Mouse (Mus musculus) retina, adult 2 months (tissue): ENCODE measurements around the gene Vrtn.

ENCODE experiments used
- DNase-seq: peaks from one replicate; pipeline ENCODE4 v3.0.0-alpha.2; 2012; ENCODE audit warnings: low read depth, low spot score

The Vrtn gene

GRCm38 (mm10) chr12:84640654-84641053 lies at the start of gene Vrtn:
Vrtn (plus strand) TSS chr12:84641019.
- DNase-seq, result no peak

DNA sequence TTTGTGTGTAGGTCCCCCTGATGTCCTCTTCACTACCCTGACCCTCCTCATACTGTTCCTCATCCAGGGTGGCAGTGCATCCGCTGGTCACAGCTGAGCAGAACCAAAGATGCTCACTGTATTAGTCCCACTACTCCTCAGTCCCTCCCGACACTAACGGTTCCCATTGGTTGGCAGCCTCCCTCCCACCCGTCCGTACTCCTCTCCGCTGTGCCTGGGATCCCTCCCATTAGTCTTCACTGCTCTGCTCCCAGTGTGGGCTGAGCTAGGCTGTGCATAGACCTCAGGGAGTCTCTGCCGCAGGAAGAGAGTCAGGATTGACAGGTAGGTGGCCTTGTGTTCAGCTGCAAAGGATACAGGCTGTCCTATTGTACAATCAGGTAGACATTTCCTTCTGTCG lies 42.5 kb upstream of the Vrtn start:
- no peak for DNase-seq

- no peak for DNase-seq
These were observed 36.8 kb upstream of the Vrtn start for GRCm38 (mm10) chr12:84604001-84604400.

DNA sequence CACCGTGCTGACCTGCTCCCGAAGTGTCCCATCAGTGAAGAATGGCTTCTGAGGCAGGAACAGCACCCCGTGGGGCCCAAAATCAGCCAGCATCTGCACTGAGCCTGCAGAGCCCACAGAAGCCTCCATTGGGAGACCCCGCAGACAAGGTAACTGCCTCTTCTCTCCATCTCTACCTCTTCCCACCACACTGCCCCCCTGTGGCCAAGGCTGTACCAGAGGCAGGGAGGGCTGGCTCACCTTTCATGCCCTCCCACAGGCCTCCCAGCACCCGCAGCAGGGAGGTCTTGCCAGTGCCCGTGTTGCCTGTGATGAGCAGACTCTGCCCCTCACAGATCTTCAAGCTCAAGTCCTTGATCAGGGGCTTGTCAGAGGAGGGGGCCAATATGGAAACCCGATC lies 35.0 kb upstream of the Vrtn start:
- no peak for DNase-seq

GRCm38 (mm10) chr12:84611718-84612117 lies 29.1 kb upstream of the Vrtn start:
- no peak for DNase-seq

- DNase-seq, result no peak
These were observed 28.3 kb upstream of the Vrtn start for GRCm38 (mm10) chr12:84612518-84612917.

DNA sequence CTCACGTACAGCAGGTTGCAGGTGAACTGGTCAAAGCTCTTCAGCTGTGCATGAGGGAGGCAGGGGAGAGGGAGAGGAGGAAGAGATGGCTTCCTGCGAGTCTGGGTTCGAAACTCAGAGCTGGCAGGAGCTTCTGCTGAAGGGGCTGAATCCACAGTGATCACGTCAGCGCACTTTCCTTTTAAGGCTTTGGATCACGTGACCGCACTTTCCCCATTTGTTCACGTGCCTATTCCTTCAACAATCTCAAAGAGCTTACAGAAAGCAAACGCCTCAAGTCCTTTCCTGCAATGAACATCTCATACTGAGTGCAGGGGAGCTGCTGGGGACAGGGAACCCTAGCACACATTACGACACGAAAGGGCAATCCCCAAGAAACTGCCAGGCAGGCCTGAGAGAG lies 26.8 kb upstream of the Vrtn start:
- DNase-seq, result no peak

DNA sequence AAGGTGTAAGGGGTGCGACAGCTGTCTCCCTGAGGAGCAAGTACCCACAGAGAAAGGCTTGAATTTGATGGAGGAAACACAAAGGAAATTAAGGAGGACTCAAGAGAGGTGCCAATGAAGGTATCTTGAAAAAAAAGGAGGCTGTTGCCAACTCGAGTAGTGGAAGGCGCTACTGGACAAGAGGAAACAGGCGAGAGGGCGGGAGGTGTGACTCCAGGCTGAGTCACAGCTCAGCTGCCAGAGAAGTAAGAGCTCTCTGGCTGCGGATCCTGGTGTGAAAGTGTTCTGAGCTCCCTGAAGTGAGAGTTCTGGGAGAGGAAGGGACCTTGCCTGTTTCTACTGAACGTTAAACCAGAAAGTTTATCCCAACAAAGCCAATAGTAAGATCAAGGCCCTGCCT lies 26.3 kb upstream of the Vrtn start:
- no peak for DNase-seq

- DNase-seq, result peak; percentile 78
These were observed 23.7 kb upstream of the Vrtn start, which contains the start of gene Abcd4 for GRCm38 (mm10) chr12:84616977-84617630. Abcd4 (minus strand) TSS chr12:84617413.

GRCm38 (mm10) chr12:84617663-84618062 lies 23.2 kb upstream of the Vrtn start:
- DNase-seq, result no peak

DNA sequence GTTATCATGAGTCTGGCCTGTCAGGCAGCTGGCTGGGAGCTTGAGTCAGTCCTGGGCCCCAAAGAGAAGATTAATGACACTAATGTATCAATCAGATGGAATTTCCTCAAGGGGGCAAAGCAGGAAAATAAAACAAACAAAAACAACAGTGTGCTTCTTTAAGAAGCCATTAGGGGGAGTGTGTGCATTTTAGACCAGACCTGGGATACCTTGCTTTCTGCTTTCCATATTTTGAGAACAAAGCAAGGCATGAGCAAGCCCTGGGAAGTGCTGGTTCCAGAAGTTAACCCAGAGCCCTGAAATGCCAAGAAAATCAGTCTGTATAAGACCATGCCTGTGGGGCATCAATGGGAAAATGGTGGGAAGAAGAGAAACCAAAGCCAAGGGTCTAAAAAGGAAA lies 19.8 kb upstream of the Vrtn start:
- no peak for DNase-seq

DNA sequence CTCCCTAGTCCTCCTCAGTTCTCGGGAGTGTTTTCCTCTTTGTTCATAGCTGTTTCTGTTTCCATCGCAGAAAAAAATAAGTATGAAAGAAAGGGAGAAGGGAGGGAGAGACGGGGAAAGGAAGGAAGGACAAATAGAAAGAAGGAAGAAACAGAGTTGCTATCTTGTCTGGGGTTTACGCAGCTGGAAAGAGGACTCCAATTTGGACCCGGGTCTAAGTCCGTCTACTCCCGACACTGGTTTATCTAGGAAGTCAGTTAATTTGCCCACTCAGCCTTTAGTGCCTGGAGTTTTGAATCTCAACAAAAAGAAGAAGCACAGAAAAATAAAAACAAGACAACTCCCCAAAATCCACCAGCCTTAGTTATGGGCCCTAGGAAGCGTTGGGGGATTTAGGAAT lies 16.2 kb upstream of the Vrtn start:
- no peak for DNase-seq

- no peak for DNase-seq
These were observed 15.7 kb upstream of the Vrtn start for GRCm38 (mm10) chr12:84625116-84625515.

GRCm38 (mm10) chr12:84631867-84632266 lies 9.0 kb upstream of the Vrtn start:
- DNase-seq, result no peak

- DNase-seq, result peak; percentile 23
These were observed 566 bp upstream of the Vrtn start for GRCm38 (mm10) chr12:84640253-84640652.

DNA sequence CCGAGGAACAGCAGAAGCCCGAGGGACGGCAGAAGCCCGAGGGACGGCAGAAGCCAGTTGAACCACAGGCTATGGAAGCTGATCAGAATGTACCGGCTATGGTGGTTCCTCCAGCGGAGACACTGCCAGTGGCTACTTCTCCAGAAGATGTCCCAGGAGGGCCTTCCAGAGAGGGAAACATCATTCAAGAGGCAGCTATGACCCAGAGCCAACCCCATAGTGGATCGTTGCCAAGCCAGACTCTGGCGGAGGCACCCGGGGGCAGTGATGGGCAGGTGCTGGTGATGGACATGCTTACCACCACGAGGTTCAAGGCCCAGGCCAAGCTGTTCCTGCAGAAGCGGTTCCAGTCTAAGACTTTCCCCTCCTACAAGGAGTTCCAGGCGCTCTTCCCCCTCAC lies 9.4 kb downstream of the Vrtn start:
- DNase-seq, result no peak

GRCm38 (mm10) chr12:84653912-84654311 lies 13.1 kb downstream of the Vrtn start:
- peak; percentile 38 for DNase-seq

DNA sequence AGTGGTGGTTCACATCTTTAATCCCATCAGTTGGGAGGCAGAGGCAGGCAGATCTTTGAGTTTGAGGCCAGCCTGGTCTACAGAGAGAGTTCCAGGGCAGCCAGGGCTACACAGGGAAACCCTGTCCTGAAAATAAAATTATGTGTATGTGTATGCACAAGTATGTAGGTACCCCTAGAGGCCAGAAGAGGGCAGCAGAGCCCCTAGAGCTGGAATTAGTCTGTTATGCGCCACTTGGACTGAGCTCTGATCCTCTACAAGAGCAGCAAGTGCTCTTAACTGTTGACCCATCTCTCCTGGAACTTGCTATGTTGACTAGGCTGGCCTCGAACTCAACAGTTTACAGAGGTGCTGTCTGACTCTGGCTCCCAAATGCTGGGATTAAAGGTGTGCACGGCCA lies 29.7 kb downstream of the Vrtn start:
- DNase-seq, result no peak

DNA sequence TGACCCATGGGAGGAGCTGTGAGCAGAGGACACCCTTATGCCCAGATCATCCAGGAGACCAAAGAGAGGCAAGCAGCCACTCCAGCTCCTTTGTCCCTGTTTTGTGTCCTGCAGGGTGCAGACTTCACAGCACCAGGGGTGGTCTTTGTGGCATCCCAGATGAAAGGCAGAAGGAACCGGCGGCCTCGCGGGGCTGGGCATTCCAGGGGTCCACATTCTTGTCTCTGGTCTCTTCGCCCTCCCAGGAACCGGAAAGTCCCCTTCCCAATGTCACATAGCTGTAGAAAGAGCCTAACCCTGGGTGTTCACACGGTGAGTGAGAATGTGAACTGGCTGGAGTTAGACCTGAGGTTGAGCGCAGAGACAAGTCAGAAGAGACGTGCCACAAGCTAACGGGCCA lies 30.8 kb downstream of the Vrtn start:
- no peak for DNase-seq

GRCm38 (mm10) chr12:84674666-84675526 lies 34.1 kb downstream of the Vrtn start:
- DNase-seq, result no peak

- DNase-seq, result no peak
These were observed 35.2 kb downstream of the Vrtn start for GRCm38 (mm10) chr12:84676011-84676410.

DNA sequence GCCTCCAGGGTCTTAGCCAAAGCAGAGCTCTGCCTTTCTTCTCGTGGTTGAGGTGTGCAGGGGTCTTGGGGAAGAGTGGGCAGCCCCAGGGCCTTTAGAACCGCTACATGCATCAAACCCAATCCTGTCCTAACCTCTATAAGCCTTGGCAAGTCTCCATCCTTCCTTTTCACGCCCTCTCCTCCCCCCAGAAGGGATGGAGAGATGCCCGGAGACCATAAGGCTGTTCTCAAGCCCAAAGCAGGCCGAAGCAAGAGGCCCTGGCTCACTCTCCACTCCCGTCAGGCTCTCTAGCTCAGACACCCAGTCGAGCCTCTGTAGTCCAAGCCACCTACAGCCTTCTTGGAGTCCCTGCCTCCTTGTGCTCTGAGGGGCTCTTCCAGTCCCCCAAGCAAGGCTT lies 43.8 kb downstream of the Vrtn start:
- DNase-seq, result no peak

DNA sequence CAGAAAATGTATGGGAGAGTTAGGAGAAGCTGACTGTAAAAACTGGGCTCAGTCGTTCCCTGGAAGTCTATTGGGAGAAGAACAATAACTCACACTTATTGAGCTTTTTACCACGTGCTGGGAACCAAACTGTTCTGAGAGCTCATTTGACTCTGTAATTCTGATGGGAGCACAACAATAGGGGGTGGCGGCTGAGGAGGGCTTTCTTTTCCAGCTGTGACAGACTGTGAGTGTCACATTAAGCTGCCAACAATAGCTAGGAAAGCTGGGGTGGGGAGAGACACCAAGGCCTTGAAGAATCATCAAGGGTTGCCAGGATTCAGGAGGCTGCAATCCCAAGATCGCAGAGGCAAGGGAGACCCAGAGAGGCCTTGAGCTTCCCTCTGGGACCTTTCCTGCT lies 45.4 kb downstream of the Vrtn start:
- no peak for DNase-seq
